Mouse (Mus musculus) liver, embryonic 14.5 days (tissue): ENCODE data around the gene BC030500.

ENCODE experiments used
- CTCF ChIP-seq: IDR thresholded peaks from 2 replicates; pipeline ENCODE4 v1.5.1; 2016; ENCODE audit warnings: antibody characterized with exemption, low read depth, control low read depth
- EP300 ChIP-seq: IDR thresholded peaks from 2 replicates; pipeline ENCODE4 v1.6.1; 2016; ENCODE audit warnings: antibody characterized with exemption, low read depth

- TF ChIP-seq CTCF (no peak), EP300 (no peak)
These were observed 45.7 kb downstream of the BC030500 start for GRCm38 (mm10) chr8:58957195-58957739.
